Mouse (Mus musculus) right cerebral cortex, postnatal 36 days (tissue): ENCODE measurements around the gene Slc16a4.
"Not testable (repeated sequence)": the region's sequence is repeated elsewhere in the genome, so short reads cannot be mapped to it uniquely, and the experiment has no call there.

Source experiments
- DNase-seq, 2 experiments: peaks; one replicate each; pipeline ENCODE4 v3.0.0; 2022; ENCODE audit warnings: low spot score in 2 of 2, mixed read lengths in 1 of 2

The Slc16a4 gene

GRCm38 (mm10) chr3:107295672-107296360 lies 4.8 kb downstream of the Slc16a4 start:
- DNase-seq = no peak

- DNase-seq = not testable (repeated sequence)
These were observed 5.9 kb downstream of the Slc16a4 start for GRCm38 (mm10) chr3:107296917-107297316.

- no peak for DNase-seq
These were observed 26.3 kb downstream of the Slc16a4 start for GRCm38 (mm10) chr3:107317338-107317737.

- DNase-seq = no peak
These were observed 30.1 kb downstream of the Slc16a4 start for GRCm38 (mm10) chr3:107321141-107321540.

- no peak for DNase-seq
These were observed 30.7 kb downstream of the Slc16a4 start for GRCm38 (mm10) chr3:107321776-107322175.

- DNase-seq = no peak
These were observed 35.4 kb downstream of the Slc16a4 start for GRCm38 (mm10) chr3:107326442-107326841.

GRCm38 (mm10) chr3:107330503-107331424 lies 39.7 kb downstream of the Slc16a4 start:
- DNase-seq = no peak

GRCm38 (mm10) chr3:107331746-107332126 lies 40.7 kb downstream of the Slc16a4 start:
- DNase-seq = no peak

GRCm38 (mm10) chr3:107332127-107332959 lies 41.3 kb downstream of the Slc16a4 start:
- peak; percentile 54 to 61 for DNase-seq

GRCm38 (mm10) chr3:107332960-107333380 lies 41.9 kb downstream of the Slc16a4 start:
- DNase-seq = peak; percentile 97 to 99

GRCm38 (mm10) chr3:107333381-107334201 lies 42.6 kb downstream of the Slc16a4 start, which contains the start of gene Rbm15:
Rbm15 (minus strand) TSS chr3:107333673.
- DNase-seq = peak; percentile 98 to 99

GRCm38 (mm10) chr3:107334202-107334934 lies 43.3 kb downstream of the Slc16a4 start:
- no peak for DNase-seq

GRCm38 (mm10) chr3:107343971-107344370 lies 52.9 kb downstream of the Slc16a4 start:
- no peak for DNase-seq

GRCm38 (mm10) chr3:107345033-107345725 lies 54.1 kb downstream of the Slc16a4 start:
- DNase-seq = no peak

- no peak for DNase-seq
These were observed 58.0 kb downstream of the Slc16a4 start for GRCm38 (mm10) chr3:107349006-107349405.

- no peak for DNase-seq
These were observed 60.7 kb downstream of the Slc16a4 start for GRCm38 (mm10) chr3:107351706-107352105.

GRCm38 (mm10) chr3:107355618-107356260 lies 64.7 kb downstream of the Slc16a4 start:
- no peak for DNase-seq

- DNase-seq = peak; percentile 77
These were observed 66.0 kb downstream of the Slc16a4 start for GRCm38 (mm10) chr3:107356964-107357441.

GRCm38 (mm10) chr3:107357700-107358234 lies 66.7 kb downstream of the Slc16a4 start:
- DNase-seq = no peak
